Mouse (Mus musculus) cerebellum, adult 2 months (tissue): ENCODE data around the gene Abcc12.

Experiments
- CTCF ChIP-seq: fragments of 200-500 bp; IDR thresholded peaks from 2 replicates; pipeline ENCODE4 v1.5.1; 2011; ENCODE audit warnings: low read depth, mild to moderate bottlenecking, control low read depth, low read length, moderate library complexity, borderline replicate concordance; ENCODE audit not compliant: insufficient read depth
- POLR2A ChIP-seq: fragments of 200-500 bp; IDR thresholded peaks from 2 replicates; pipeline ENCODE4 v1.6.1; 2011; ENCODE audit warnings: low read length, control low read depth, borderline replicate concordance; ENCODE audit not compliant: insufficient read depth

- TF ChIP-seq CTCF (peak; percentile 4; the same call in 1 of the 2 replicates), POLR2A (no peak)
Measured at GRCm38 (mm10) chr8:86586642-86587041, 6.2 kb upstream of the Abcc12 start.
